Mouse (Mus musculus): ENCODE data around the gene Ppp1r12a. TPM values are rescaled to one million over a fixed set of nuclear protein-coding genes. Genes with fewer than 3 reads are reported as not detected.
A peak's percentile ranks its signal among the peaks of the same experiment; 100 is the strongest.

Ppp1r12a gene
- polyA plus RNA-seq, 1 experiment, result 168 TPM

DNA sequence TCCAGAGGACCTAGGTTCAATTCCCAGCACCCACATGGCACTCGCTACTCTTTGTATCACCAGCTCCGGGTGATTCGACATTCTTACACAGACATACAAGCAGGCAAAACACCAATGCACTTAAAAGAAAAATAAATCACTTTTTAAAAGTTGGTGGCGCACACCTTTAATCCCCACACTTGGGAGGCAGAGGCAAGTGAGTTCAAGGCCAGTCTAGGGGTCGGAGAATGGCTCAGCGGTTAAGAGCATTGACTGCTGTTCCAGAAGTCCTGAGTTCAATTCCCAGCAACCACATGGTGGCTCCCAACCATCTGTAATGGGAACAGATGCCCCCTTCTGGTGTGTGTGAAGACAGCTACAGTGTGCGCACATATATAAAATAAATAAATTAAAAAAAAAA is 153.2 kb downstream of the Ppp1r12a start:
- H3K27ac ChIP-seq (ENCODE audit: insufficient read depth, low read length), result no peak overlapping the region
- no peak overlapping the region for H3K4me3 ChIP-seq (ENCODE audit: insufficient read depth, low read length)
- TF ChIP-seq POLR2A (IDR thresholded peaks at IDR 0.05; ENCODE audit: low read depth, low read length), result no peak
- no peak for TF ChIP-seq CTCF (IDR thresholded peaks at IDR 0.05; ENCODE audit: borderline replicate concordance, insufficient read depth, low read length)
- H3K4me1 ChIP-seq (ENCODE audit: control insufficient read depth, insufficient read depth, low read length), result no peaks in the 10 kb centered on the region

- no peak overlapping the region for H3K27ac ChIP-seq (ENCODE audit: insufficient read depth, low read length)
- no peak for TF ChIP-seq POLR2A (IDR thresholded peaks at IDR 0.05; ENCODE audit: low read depth, low read length)
- no peak for TF ChIP-seq CTCF (IDR thresholded peaks at IDR 0.05; ENCODE audit: borderline replicate concordance, insufficient read depth, low read length)
- H3K4me3 ChIP-seq (ENCODE audit: insufficient read depth, low read length), result no peak overlapping the region
- peaks cover 4% of the 10 kb centered on the region; the same call in 1 of the 2 replicates for H3K4me1 ChIP-seq (ENCODE audit: control insufficient read depth, insufficient read depth, low read length)
Measured at GRCm38 (mm10) chr10:108328356-108328755, 166.4 kb downstream of the Ppp1r12a start.

DNA sequence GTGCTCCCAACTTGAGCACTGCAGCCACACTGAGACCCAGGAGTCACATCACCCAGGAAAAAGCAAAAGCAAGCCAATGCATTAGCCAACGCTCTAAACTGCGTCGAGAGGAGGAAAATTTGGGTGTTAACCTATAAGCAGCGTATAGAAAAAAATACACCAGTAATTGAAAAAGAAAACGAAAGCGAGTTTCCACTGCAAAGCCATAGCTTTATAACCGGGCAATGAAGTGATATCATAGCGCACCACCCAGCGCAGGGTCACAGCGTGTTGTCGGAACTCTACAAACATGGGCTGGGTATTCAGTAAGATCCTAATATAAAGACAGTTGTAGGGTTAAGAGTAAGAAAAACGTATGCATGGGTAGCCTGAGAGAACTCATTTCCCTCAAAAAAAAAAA is 167.0 kb downstream of the Ppp1r12a start:
- TF ChIP-seq CTCF (IDR thresholded peaks at IDR 0.05; ENCODE audit: borderline replicate concordance, insufficient read depth, low read length) (no peak), POLR2A (IDR thresholded peaks at IDR 0.05; ENCODE audit: low read depth, low read length) (no peak)
- Histone ChIP-seq H3K4me1 (ENCODE audit: control insufficient read depth, insufficient read depth, low read length) (peaks cover 4% of the 10 kb centered on the region; the same call in 1 of the 2 replicates), H3K27ac (ENCODE audit: insufficient read depth, low read length) (no peak overlapping the region)

GRCm38 (mm10) chr10:108329771-108330170 is 167.8 kb downstream of the Ppp1r12a start:
- Histone ChIP-seq H3K4me3 (ENCODE audit: insufficient read depth, low read length) (no peak overlapping the region), H3K4me1 (ENCODE audit: control insufficient read depth, insufficient read depth, low read length) (peaks cover 4% of the 10 kb centered on the region; the same call in 1 of the 2 replicates), H3K27ac (ENCODE audit: insufficient read depth, low read length) (no peak overlapping the region)
- TF ChIP-seq POLR2A (IDR thresholded peaks at IDR 0.05; ENCODE audit: low read depth, low read length), result no peak
- TF ChIP-seq CTCF (IDR thresholded peaks at IDR 0.05; ENCODE audit: borderline replicate concordance, insufficient read depth, low read length), result no peak

More for the DNA sequence above, 167.0 kb downstream of the Ppp1r12a start:
- no peak overlapping the region for H3K4me3 ChIP-seq (ENCODE audit: insufficient read depth, low read length)

GRCm38 (mm10) chr10:108330964-108331363 is 169.0 kb downstream of the Ppp1r12a start:
- no peak overlapping the region for H3K4me3 ChIP-seq (ENCODE audit: insufficient read depth, low read length)
- no peak overlapping the region for H3K27ac ChIP-seq (ENCODE audit: insufficient read depth, low read length)
- TF ChIP-seq CTCF (IDR thresholded peaks at IDR 0.05; ENCODE audit: borderline replicate concordance, insufficient read depth, low read length) (no peak), POLR2A (IDR thresholded peaks at IDR 0.05; ENCODE audit: low read depth, low read length) (no peak)
- peaks cover 6% of the 10 kb centered on the region for H3K4me1 ChIP-seq (ENCODE audit: control insufficient read depth, insufficient read depth, low read length)

DNA sequence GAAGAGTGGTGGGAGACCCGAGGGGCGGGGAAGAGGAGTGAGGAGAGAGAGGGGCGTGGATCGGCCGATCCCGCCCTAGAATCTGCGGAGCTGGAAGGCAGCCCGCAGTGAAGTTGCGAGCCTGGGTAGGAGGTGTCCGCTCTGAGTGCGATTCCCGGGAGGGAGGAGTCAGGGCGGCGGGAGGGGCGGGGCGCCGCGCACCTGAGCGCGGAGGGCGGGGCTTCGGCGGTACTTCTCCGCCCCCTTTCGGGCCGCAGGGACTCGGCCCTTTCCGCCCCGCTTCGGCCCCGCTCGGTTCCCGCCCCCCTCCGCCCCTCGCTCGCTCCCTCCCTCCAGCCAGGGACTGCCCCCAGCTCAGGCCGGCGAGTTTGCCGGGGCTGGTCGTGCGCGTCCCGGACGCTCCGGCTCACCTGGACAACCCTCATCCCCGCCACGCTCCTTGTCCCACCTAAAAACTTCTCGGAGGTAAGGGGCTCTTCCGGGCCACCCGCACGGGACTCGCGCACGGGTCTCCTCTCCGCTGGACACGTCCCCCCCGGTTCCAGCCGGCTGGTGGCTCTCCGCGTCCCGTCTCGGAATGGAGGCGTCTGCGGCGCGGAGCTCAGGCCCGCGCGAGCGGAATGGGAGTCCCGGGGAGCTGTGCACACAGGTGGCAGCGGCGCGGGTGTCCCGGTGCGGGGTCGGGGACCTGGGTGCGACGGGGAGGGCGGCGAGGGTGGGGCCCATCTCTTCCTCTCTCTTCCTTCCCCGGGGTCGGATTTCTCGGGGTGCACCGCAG is 170.0 kb downstream of the Ppp1r12a start, which contains the start of gene Pawr:
Gene Pawr, plus strand, starts transcription at position 338 of the 778 bp plus-strand sequence.
- H3K27ac ChIP-seq (ENCODE audit: insufficient read depth, low read length), result peak within 1 kb of the TSS; percentile 77
- H3K4me3 ChIP-seq (ENCODE audit: insufficient read depth, low read length), result peak within 1 kb of the TSS; percentile 98
- TF ChIP-seq POLR2A (IDR thresholded peaks at IDR 0.05; ENCODE audit: low read depth, low read length), result peak; percentile 96
- no peak for TF ChIP-seq CTCF (IDR thresholded peaks at IDR 0.05; ENCODE audit: borderline replicate concordance, insufficient read depth, low read length)
- H3K4me1 ChIP-seq (ENCODE audit: control insufficient read depth, insufficient read depth, low read length), result peaks cover 8% of the 10 kb centered on the region

DNA sequence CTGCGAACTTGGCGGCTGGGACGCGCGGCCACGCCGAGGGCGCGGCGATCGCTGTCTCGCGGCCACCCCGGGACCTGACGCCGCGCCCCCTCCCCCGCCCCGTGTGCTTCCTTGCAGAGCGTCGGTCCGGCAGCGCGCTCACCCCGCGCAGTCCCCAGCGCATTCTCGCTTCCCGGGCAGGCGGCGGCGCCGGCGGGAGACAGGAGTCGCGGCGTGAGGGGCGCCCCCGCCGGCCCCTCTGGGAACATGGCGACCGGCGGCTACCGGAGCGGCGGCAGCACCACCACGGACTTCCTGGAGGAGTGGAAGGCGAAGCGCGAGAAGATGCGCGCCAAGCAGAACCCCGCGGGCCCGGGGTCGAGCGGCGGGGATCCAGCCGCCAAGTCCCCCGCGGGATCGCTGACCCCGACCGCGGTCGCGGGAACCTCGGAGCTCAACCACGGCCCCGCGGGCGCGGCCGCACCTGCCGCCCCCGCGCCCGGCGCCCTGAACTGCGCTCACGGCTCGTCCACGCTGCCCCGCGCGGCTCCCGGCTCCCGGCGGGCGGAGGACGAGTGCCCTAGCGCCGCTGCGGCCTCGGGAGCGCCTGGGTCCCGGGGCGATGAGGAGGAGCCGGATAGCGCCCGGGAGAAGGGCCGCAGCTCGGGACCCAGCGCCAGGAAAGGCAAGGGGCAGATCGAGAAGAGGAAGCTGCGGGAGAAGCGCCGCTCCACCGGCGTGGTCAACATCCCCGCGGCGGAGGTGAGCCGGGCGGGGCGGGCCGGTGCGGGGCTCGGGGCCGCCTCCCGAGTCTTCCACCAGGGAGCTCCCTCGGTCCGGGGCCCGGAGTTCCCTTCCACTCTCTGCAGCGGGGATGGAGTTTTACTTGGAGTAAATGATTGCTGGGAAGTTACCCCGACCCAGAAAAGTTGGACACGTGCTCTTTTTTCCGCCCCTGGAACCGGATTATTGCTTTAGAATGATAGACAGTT is 170.9 kb downstream of the Ppp1r12a start:
- TF ChIP-seq POLR2A (IDR thresholded peaks at IDR 0.05; ENCODE audit: low read depth, low read length) (no peak), CTCF (IDR thresholded peaks at IDR 0.05; ENCODE audit: borderline replicate concordance, insufficient read depth, low read length) (no peak)
- Histone ChIP-seq H3K4me3 (ENCODE audit: insufficient read depth, low read length) (peak overlapping the region; percentile 98), H3K27ac (ENCODE audit: insufficient read depth, low read length) (peak overlapping the region; percentile 77), H3K4me1 (ENCODE audit: control insufficient read depth, insufficient read depth, low read length) (peaks cover 10% of the 10 kb centered on the region)

DNA sequence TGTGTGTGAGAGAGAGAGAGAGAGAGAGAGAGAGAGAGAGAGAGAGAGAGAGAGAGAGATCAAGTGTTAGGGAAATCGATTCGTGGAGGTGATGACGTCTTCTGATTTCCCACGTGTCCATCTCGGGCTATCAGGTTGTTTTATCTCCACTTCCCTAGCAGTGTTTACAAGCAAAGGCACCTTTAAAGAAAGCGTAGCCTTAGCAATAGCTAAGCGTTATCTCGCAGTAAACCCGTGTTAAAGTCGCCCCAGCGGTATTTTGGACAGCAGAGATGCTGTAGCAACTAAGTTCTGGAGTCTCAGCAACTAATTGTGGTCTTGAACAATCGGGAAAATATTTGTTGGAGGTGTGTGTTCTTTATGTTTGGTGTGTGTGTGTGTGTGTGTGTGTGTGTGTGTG is 171.6 kb downstream of the Ppp1r12a start:
- no peak for TF ChIP-seq CTCF (IDR thresholded peaks at IDR 0.05; ENCODE audit: borderline replicate concordance, insufficient read depth, low read length)
- TF ChIP-seq POLR2A (IDR thresholded peaks at IDR 0.05; ENCODE audit: low read depth, low read length), result no peak
- Histone ChIP-seq H3K4me1 (ENCODE audit: control insufficient read depth, insufficient read depth, low read length) (peaks cover 10% of the 10 kb centered on the region), H3K27ac (ENCODE audit: insufficient read depth, low read length) (peak overlapping the region; percentile 77), H3K4me3 (ENCODE audit: insufficient read depth, low read length) (peak overlapping the region; percentile 98)

Other genes with a start within 250 kb of the Ppp1r12a start
- gene Pawr, start 169.9 kb downstream of the Ppp1r12a start, polyA plus RNA-seq (2011; ENCODE audit: insufficient read length, low read depth, missing spikeins), result 46.2 and 51.2 TPM in 2 replicates

Measured in embryonic fibroblast, embryonic 13.5 days (primary cell).